Mouse (Mus musculus): ENCODE measurements around the gene Gsto1.

Gsto1 gene

GRCm38 (mm10) chr19:47857957-47858942 lies 3.5 kb downstream of the Gsto1 start:
- no peak for DNase-seq (ENCODE audit: low read depth)

- no peak for DNase-seq (ENCODE audit: low read depth)
Measured at GRCm38 (mm10) chr19:47859180-47859579, 4.4 kb downstream of the Gsto1 start.

GRCm38 (mm10) chr19:47862581-47862980 lies 7.8 kb downstream of the Gsto1 start:
- no peak for DNase-seq (ENCODE audit: low read depth)

- no peak for DNase-seq (ENCODE audit: low read depth)
Measured at GRCm38 (mm10) chr19:47864051-47864450, 9.3 kb downstream of the Gsto1 start.

- DNase-seq (ENCODE audit: low read depth): no peak
Measured at GRCm38 (mm10) chr19:47864721-47865120, 10.0 kb downstream of the Gsto1 start.

GRCm38 (mm10) chr19:47865353-47865947 lies 10.7 kb downstream of the Gsto1 start, which contains the start of gene Gsto2:
TSS of gene Gsto2 (plus strand) at chr19:47865534.
- DNase-seq (ENCODE audit: low read depth): peak; percentile 87

GRCm38 (mm10) chr19:47867628-47868175 lies 12.9 kb downstream of the Gsto1 start:
- no peak for DNase-seq (ENCODE audit: low read depth)

- DNase-seq (ENCODE audit: low read depth): no peak
Measured at GRCm38 (mm10) chr19:47868951-47869350, 14.2 kb downstream of the Gsto1 start.

- no peak for DNase-seq (ENCODE audit: low read depth)
Measured at GRCm38 (mm10) chr19:47869516-47869915, 14.7 kb downstream of the Gsto1 start.

- DNase-seq (ENCODE audit: low read depth): no peak
Measured at GRCm38 (mm10) chr19:47870102-47870666, 15.4 kb downstream of the Gsto1 start.

GRCm38 (mm10) chr19:47871515-47871914 lies 16.7 kb downstream of the Gsto1 start:
- no peak for DNase-seq (ENCODE audit: low read depth)

GRCm38 (mm10) chr19:47876252-47876651 lies 21.5 kb downstream of the Gsto1 start:
- no peak for DNase-seq (ENCODE audit: low read depth)

- DNase-seq (ENCODE audit: low read depth): no peak
Measured at GRCm38 (mm10) chr19:47881538-47881937, 26.8 kb downstream of the Gsto1 start.

GRCm38 (mm10) chr19:47882151-47882881 lies 27.5 kb downstream of the Gsto1 start:
- peak; percentile 80 for DNase-seq (ENCODE audit: low read depth)

- no peak for DNase-seq (ENCODE audit: low read depth)
Measured at GRCm38 (mm10) chr19:47882882-47883254, 28.1 kb downstream of the Gsto1 start.

- DNase-seq (ENCODE audit: low read depth): no peak
Measured at GRCm38 (mm10) chr19:47884296-47885085, 29.7 kb downstream of the Gsto1 start.

GRCm38 (mm10) chr19:47885191-47885743 lies 30.5 kb downstream of the Gsto1 start:
- no peak for DNase-seq (ENCODE audit: low read depth)

- DNase-seq (ENCODE audit: low read depth): no peak
Measured at GRCm38 (mm10) chr19:47885886-47886285, 31.1 kb downstream of the Gsto1 start.

GRCm38 (mm10) chr19:47886617-47887016 lies 31.8 kb downstream of the Gsto1 start:
- no peak for DNase-seq (ENCODE audit: low read depth)

GRCm38 (mm10) chr19:47887417-47887816 lies 32.6 kb downstream of the Gsto1 start:
- no peak for DNase-seq (ENCODE audit: low read depth)

- no peak for DNase-seq (ENCODE audit: low read depth)
Measured at GRCm38 (mm10) chr19:47888037-47888436, 33.3 kb downstream of the Gsto1 start.
